Mouse (Mus musculus) kidney, embryonic 16.5 days (tissue): ENCODE measurements around the gene Gm3269. TPM values are rescaled to one million over a fixed set of nuclear protein-coding genes. Genes with fewer than 3 reads are reported as not detected.
"Not testable (repeated sequence)": the region's sequence is repeated elsewhere in the genome, so short reads cannot be mapped to it uniquely, and the experiment has no call there.

ENCODE experiments used
- ATAC-seq: fragments of 200-750 bp; cut with Nextera tagmentation; 2 replicates; pipeline ENCODE4 v1.8.0; 2017; ENCODE audit warnings: moderate TSS enrichment; ENCODE audit not compliant: low FRiP score, low TSS enrichment
- H3K27ac ChIP-seq: fragments of 300-500 bp; sonication (generic); 2 replicates; pipeline ENCODE4 v1.5.1; 2014; ENCODE audit warnings: low read length
- H3K27me3 ChIP-seq: fragments of 300-500 bp; sonication (generic); 2 replicates; pipeline ENCODE4 v1.6.1; 2014; ENCODE audit warnings: low read length, control low read depth, mixed read lengths; ENCODE audit not compliant: insufficient read depth
- H3K36me3 ChIP-seq: fragments of 300-500 bp; sonication (generic); 2 replicates; pipeline ENCODE4 v1.6.1; 2014; ENCODE audit warnings: low read length, control low read depth, mixed read lengths; ENCODE audit not compliant: insufficient read depth
- H3K4me1 ChIP-seq: fragments of 300-500 bp; sonication (generic); 2 replicates; pipeline ENCODE4 v1.6.1; 2014; ENCODE audit warnings: low read length, control low read depth, mixed read lengths; ENCODE audit not compliant: insufficient read depth
- H3K4me2 ChIP-seq: fragments of 300-500 bp; sonication (generic); replicated peaks from 2 replicates; pipeline ENCODE4 v1.6.1; 2014; ENCODE audit warnings: low read depth, low read length
- H3K4me3 ChIP-seq: fragments of 300-500 bp; sonication (generic); 2 replicates; pipeline ENCODE4 v1.5.1; 2014; ENCODE audit warnings: mild to moderate bottlenecking, low read length
- H3K9ac ChIP-seq: fragments of 300-500 bp; sonication (generic); replicated peaks from 2 replicates; pipeline ENCODE4 v1.6.1; 2014; ENCODE audit warnings: low read length
- H3K9me3 ChIP-seq: fragments of 300-500 bp; sonication (generic); 2 replicates; pipeline ENCODE4 v1.6.1; 2016; ENCODE audit warnings: low read length, control low read depth
- WGBS: fragments of 180-500 bp; shearing (Covaris S2); extraction: QIAGEN DNeasy Blood & Tissue Kit; methylation state at CpG from one replicate; pipeline ENCODE4 v1.1.7; 2014; 5-methylcytosine and 5-hydroxymethylcytosine counted together
- polyA plus RNA-seq: library from polyadenylated mRNA; unstranded; fragments of >200 nt; fragmentation: Nextera tagmentation; extraction: Ambion mirVana; gene quantifications from 2 replicates; pipeline ENCODE4 v1.2.1, GENCODE M21; 2015

The Gm3269 gene
- polyA plus RNA-seq, result not detected in 2 replicates

GRCm38 (mm10) chr14:4837806-4838205 is at the start of gene Gm3269:
Gene Gm3269 (plus strand): TSS chr14:4838106.
- WGBS, result no CpG with 5 or more reads among the region's 4 CpGs
- not testable (repeated sequence) for H3K27ac ChIP-seq, H3K27me3 ChIP-seq, H3K36me3 ChIP-seq, H3K4me3 ChIP-seq, H3K4me1 ChIP-seq, H3K4me2 ChIP-seq, H3K9ac ChIP-seq, ATAC-seq, H3K9me3 ChIP-seq

GRCm38 (mm10) chr14:4806421-4806820 is 31.5 kb upstream of the Gm3269 start:
- not testable (repeated sequence) for H3K27ac ChIP-seq, ATAC-seq
- WGBS, result 84% methylated on average over 6 of the region's 6 CpGs

GRCm38 (mm10) chr14:4821950-4822349 is 16.0 kb upstream of the Gm3269 start:
- H3K27me3 ChIP-seq, H3K27ac ChIP-seq, H3K4me1 ChIP-seq, H3K4me2 ChIP-seq, H3K9ac ChIP-seq, ATAC-seq, H3K4me3 ChIP-seq, H3K9me3 ChIP-seq, H3K36me3 ChIP-seq: not testable (repeated sequence)
- 89% methylated on average over 4 of the region's 7 CpGs for WGBS

More at GRCm38 (mm10) chr14:4806421-4806820, 31.5 kb upstream of the Gm3269 start:
- not testable (repeated sequence) for H3K27me3 ChIP-seq, H3K4me1 ChIP-seq, H3K9me3 ChIP-seq, H3K9ac ChIP-seq, H3K4me3 ChIP-seq, H3K4me2 ChIP-seq, H3K36me3 ChIP-seq

GRCm38 (mm10) chr14:4855299-4855980 is 17.5 kb downstream of the Gm3269 start, which contains the start of gene Gm3264:
Gene Gm3264 (plus strand): TSS chr14:4855576.
- not testable (repeated sequence) for H3K4me1 ChIP-seq, H3K27me3 ChIP-seq, H3K36me3 ChIP-seq, H3K27ac ChIP-seq, H3K9ac ChIP-seq, H3K9me3 ChIP-seq, ATAC-seq
- Histone ChIP-seq H3K4me2 (peak within 1 kb of the TSS; percentile 50), H3K4me3 (peak within 1 kb of the TSS; percentile 29)
- WGBS, result 4% methylated on average over 26 of the region's 59 CpGs

- H3K27me3 ChIP-seq, H3K4me1 ChIP-seq, H3K4me3 ChIP-seq, ATAC-seq, H3K9me3 ChIP-seq, H3K4me2 ChIP-seq, H3K9ac ChIP-seq, H3K36me3 ChIP-seq, H3K27ac ChIP-seq: not testable (repeated sequence)
- WGBS, result 100% methylated on average over 1 of the region's 3 CpGs
These were observed 54.2 kb downstream of the Gm3269 start, which contains the start of gene Gm3278 for GRCm38 (mm10) chr14:4892116-4892515. Gene Gm3278 (plus strand): TSS chr14:4892416.

Other genes with a start within 250 kb of the Gm3269 start
- gene Gm8159, start 205.8 kb upstream of the Gm3269 start, polyA plus RNA-seq, result not detected in 2 replicates
- gene Gm3239, start 173.9 kb upstream of the Gm3269 start, polyA plus RNA-seq, result not detected in 2 replicates
- gene Gm7876, start 128.9 kb upstream of the Gm3269 start, polyA plus RNA-seq, result not detected in 2 replicates
- 0.31 TPM in 1 of 2 replicates, not detected in the other for gene Gm3252, start 111.3 kb upstream of the Gm3269 start, polyA plus RNA-seq
- gene Gm9602, start 61.8 kb upstream of the Gm3269 start, polyA plus RNA-seq, result not detected in 2 replicates
- gene Gm3264, start 17.5 kb downstream of the Gm3269 start, polyA plus RNA-seq, result 0.22 TPM in 1 of 2 replicates, not detected in the other
- not detected in 2 replicates for gene Gm3278, start 54.3 kb downstream of the Gm3269 start, polyA plus RNA-seq
- gene Gm8297, start 145.8 kb downstream of the Gm3269 start, polyA plus RNA-seq, result not detected in 2 replicates
- gene Gm3298, start 177.8 kb downstream of the Gm3269 start, polyA plus RNA-seq, result not detected in 2 replicates
- gene 4930555G01Rik, start 212.5 kb downstream of the Gm3269 start, polyA plus RNA-seq, result not detected in 2 replicates
- 0.61 and 0.75 TPM in 2 replicates for gene Gm8281, start 232.9 kb downstream of the Gm3269 start, polyA plus RNA-seq